Mouse (Mus musculus) Muller cell, postnatal 12 days (primary cell): ENCODE measurements around the gene Ube3b.
A peak's percentile ranks its signal among the peaks of the same experiment; 100 is the strongest.

Experiments
- DNase-seq: peaks from one replicate; pipeline ENCODE4 v3.0.0-alpha.2; 2015; ENCODE audit errors: inconsistent ontology term

Gene Ube3b

GRCm38 (mm10) chr5:114373581-114373980, 6.8 kb upstream of the Ube3b start:
- no peak for DNase-seq

GRCm38 (mm10) chr5:114374409-114375213, 5.8 kb upstream of the Ube3b start:
- DNase-seq: no peak

GRCm38 (mm10) chr5:114378177-114378920, 2.1 kb upstream of the Ube3b start:
- no peak for DNase-seq

- no peak for DNase-seq
Observed at GRCm38 (mm10) chr5:114378936-114379335, 1.5 kb upstream of the Ube3b start.

GRCm38 (mm10) chr5:114379763-114380162, 644 bp upstream of the Ube3b start:
- DNase-seq: peak; percentile 20

- no peak for DNase-seq
Observed at GRCm38 (mm10) chr5:114381013-114381351, 575 bp downstream of the Ube3b start.

- DNase-seq: no peak
Observed at GRCm38 (mm10) chr5:114383184-114383904, 2.9 kb downstream of the Ube3b start.

- DNase-seq: no peak
Observed at GRCm38 (mm10) chr5:114384448-114384847, 4.0 kb downstream of the Ube3b start.

- DNase-seq: peak; percentile 69
Observed at GRCm38 (mm10) chr5:114393169-114393568, 12.8 kb downstream of the Ube3b start.

- peak; percentile 6 for DNase-seq
Observed at GRCm38 (mm10) chr5:114406592-114406991, 26.2 kb downstream of the Ube3b start.

GRCm38 (mm10) chr5:114407269-114407668, 26.9 kb downstream of the Ube3b start:
- peak; percentile 57 for DNase-seq

GRCm38 (mm10) chr5:114407810-114408209, 27.4 kb downstream of the Ube3b start:
- DNase-seq: peak; percentile 82

- no peak for DNase-seq
Observed at GRCm38 (mm10) chr5:114408846-114409245, 28.4 kb downstream of the Ube3b start.

GRCm38 (mm10) chr5:114410429-114410828, 30.0 kb downstream of the Ube3b start:
- no peak for DNase-seq

- DNase-seq: no peak
Observed at GRCm38 (mm10) chr5:114412361-114412998, 32.1 kb downstream of the Ube3b start.

- peak; percentile 95 for DNase-seq
Observed at GRCm38 (mm10) chr5:114413067-114413735, 32.8 kb downstream of the Ube3b start.

- no peak for DNase-seq
Observed at GRCm38 (mm10) chr5:114415606-114416005, 35.2 kb downstream of the Ube3b start.

GRCm38 (mm10) chr5:114416855-114417254, 36.4 kb downstream of the Ube3b start:
- DNase-seq: no peak

GRCm38 (mm10) chr5:114418541-114418940, 38.1 kb downstream of the Ube3b start:
- no peak for DNase-seq

- DNase-seq: no peak
Observed at GRCm38 (mm10) chr5:114421561-114422298, 41.3 kb downstream of the Ube3b start.

- DNase-seq: no peak
Observed at GRCm38 (mm10) chr5:114422591-114422990, 42.2 kb downstream of the Ube3b start.
